Mouse (Mus musculus) right cerebral cortex, postnatal 10 days (tissue): ENCODE measurements around the gene Tenm4.
A peak's percentile ranks its signal among the peaks of the same experiment; 100 is the strongest.

ENCODE experiments used
- DNase-seq, 2 experiments: peaks; one replicate each; pipeline ENCODE4 v3.0.0; 2021; ENCODE audit warnings: low spot score in 2 of 2

Gene Tenm4

DNA sequence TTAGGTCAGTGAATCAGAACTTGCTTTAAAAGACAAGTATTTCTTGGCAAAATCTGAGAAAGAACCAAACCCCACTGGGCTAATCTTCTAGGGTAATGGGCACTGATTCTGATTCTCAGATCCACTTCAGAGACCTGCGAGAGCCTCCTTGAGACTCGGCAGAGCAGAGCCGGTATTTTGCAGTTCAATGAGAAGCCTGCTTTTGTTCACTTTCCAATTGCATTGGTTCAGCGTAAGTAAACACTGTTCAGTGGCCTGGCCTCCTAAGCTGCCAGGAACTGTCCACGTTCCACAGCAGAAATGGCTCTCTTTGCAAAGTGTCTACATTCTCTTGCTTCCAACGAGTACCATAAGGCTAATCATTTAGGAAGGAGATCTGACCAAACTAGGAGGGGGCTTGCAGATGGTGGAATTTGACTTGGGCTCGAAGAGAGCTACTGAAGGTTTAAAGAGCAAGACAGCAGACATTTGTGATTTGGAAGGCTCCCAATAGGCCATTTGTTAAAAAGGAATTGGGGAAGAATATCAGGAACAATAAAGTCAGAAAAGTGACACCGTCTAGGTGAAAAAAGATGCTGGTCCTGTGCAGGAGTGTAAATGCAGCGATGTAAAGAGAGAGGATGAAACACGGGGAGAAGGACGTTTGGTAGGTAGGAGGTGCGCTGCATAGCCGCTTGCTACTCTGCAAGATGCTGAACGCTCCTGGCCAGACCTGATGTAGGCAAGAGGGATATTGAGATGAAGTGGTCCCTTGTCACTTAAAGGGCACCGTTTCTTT, 636.4 kb downstream of the Tenm4 start:
- DNase-seq: no peak

DNA sequence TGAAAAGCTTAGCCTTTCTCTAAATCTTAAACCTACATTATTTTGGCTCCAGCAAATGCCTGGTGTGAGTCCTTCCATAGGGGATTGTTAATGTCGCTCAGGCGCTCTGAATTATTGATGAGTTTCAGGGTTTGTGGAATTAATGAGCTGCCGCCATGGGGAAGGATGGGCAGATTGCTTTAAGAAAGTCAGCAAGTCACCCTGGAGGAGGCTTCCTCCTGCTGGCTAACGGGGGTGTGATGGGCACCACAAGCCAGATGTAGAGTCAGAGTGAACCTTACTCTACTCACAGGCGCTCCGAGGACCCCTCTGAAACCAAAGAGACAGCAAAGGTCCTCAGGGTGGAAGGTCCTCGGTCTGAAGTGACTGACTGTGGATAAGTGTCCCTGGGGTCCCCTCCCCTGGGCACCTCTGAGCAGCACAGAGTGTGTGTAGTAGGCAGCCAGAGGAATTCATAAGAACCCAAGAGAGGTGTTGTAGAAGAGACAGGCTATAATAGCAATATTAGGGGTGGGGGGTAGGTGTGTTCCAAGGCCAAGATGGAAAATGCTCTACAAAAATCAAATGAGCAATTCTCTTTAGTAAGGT, 637.1 kb downstream of the Tenm4 start:
- DNase-seq: no peak

DNA sequence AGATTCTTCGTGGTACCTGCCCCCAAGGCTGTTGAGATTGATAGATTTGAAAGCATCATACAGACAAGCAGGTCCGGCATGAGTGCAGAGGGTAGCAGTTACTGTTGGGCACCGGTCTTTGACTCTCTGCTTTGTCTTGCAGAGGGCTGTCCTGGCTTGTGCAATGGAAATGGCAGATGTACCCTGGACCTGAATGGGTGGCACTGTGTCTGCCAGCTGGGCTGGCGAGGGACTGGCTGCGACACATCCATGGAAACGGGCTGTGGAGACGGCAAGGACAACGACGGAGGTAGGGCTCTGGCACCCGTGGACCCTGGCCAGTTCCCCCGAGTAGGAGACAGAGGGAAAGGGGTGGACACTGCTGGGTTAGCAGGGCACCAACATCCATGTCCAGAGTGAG, 640.6 kb downstream of the Tenm4 start:
- peak in 1 of 2 experiments; percentile 49 for DNase-seq

DNA sequence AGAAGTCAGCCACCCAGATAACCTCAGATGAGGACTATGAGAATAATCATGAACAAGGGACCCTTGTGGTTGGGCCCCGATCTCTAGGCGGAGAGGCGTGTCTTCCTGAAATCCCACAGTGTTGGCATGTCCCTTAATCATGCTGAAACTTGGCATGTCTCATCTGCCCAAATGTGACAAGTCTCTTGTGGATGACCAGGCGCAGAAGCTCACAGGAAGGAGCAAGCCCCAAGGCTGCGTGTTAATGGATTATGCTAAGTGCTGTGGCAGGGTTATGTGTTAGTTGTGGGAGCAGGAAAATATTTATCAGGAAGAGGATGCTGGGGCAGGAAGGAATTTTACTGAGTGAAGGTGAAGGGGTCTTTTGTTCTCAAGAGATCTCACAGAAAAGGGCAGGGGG, 642.0 kb downstream of the Tenm4 start:
- DNase-seq: no peak

DNA sequence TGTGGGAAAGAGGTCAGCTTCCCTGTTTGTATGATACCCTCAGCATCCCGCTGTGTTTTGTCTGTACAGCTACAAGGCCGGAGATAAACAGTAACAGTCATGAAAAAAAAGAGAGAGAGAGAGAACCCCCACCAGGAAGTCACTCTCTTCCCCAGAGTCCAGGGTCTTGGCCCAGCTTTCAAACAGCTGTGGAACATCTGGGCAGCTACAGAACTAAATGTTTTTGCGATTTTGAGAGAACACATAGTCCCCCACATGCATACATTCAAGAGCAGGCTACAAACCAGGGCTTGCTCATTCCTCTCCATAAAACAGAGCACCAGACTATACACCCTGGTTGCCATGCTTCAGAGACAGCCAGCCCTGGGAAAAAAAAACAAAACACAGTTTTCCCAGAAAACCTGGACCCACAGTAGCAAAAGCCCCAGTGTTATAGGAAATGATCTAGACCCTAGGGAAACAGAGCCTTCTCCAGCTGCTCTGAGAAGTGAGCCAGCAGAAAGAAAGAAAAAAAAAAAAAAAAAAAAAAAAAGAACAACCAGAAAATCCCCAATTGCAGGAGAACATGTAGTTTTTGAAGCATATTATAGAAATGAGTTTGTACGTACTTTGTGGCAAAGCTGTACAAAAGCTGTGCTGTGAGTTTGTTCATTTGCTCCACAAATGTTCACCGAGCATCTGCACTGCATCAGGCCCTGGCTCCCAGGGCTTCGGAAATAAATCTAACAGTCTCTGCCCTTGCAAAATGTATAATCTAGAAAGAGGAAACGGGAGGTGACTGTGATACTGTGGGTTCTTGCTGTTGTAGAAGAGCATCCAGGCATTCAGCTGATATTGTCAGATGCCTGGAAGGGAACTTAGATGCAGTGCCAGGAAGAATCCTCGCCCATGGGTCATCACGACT, 642.7 kb downstream of the Tenm4 start:
- no peak for DNase-seq

DNA sequence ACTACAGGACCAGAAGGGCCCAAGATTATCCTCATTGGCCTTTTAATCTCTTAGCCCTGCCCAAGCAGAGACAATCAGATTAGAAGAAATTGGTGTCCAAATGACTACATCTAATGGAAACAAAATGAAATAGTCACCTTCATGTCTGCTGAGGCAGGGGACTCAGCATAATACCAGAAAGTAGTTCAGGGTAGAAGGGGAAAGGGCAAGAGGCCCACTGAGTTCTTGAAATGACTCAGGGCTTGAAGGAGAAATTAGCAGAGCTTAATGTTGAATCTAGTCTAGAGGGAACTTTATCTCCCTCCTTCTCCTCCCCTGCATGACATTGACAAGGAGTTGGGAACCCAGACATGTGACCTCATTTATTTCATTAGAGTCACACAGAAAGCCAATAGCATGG, 643.5 kb downstream of the Tenm4 start:
- no peak for DNase-seq

DNA sequence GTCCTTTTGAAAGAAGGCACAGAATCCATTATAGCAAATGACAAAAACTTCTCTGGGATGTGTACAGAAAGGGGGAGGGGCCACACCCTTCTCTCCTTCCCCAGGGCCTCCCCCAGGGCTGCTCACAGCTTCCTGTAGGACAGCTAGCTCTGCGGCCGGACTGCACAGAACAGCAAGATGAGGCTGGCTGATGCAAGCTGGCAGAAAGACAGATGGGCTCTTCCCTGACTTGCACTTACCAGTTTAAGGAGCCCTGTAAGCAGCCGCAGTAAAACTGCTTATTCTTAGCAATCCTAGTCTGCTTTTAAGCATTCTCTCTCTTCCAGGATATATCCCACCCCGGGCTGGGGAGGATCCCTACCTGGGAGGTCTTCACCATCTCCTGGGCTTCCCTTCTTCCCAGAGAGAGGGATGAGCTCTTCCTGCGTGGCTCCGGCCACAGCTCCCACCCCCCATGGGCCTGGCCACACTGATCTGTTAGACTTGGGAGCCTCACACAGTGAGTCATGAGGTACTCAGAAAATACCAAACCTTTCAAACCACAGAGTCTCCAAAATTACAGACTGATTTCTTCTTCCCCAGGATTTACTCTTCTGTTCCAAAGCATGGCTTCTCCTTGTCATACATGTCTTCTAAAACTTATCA, 646.1 kb downstream of the Tenm4 start:
- DNase-seq: peak; percentile 38 to 55

DNA sequence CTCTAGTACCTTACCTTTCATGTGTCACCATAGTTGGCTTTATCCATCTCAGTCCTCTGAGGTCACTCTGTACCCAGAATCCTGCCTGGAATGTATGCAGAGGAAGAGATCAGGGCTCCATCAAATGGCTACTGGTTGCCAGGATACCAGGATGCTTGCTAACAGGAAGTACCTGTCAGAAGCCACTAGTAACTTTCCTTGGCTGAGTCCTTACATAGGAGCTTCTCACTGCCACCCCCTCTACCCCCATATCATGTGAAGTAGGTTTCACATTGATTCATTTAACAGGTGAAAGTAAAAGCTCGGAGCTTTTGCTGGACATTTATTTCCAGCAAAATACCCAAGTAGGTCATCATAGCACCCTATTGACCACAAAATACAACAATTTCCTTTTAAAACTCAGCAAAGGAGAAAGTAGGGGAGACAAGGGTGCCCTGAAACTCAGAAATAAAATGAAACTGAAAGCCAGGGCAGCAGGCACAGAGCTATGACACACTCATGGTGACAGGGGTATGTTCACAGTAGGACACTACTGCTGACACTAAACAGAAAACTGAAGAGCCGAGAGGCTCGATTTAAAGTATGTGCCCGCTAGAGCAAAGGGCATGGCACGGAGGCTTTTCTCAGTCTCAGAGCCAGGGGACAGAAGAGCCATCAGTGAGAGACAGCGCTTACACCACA, 647.3 kb downstream of the Tenm4 start:
- DNase-seq: no peak

DNA sequence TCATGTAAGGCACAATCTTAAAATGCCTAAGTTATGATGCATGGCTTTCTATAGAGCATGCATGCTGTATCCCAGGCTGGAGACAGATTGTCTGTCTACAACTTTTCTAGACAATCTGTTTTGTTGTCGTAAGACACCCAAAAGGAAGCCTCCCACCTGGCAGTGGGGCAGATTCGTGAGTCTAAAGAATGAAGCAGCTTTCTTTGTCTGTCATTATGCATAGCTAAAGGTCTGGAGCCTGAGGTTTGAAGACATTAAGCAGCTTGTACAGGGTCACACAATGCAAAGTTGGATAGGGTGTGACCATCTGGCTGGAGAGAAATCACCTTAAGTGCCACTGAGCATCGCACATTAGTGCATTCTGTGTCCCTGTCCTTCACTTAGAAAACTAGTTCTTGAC, 648.5 kb downstream of the Tenm4 start:
- no peak for DNase-seq

DNA sequence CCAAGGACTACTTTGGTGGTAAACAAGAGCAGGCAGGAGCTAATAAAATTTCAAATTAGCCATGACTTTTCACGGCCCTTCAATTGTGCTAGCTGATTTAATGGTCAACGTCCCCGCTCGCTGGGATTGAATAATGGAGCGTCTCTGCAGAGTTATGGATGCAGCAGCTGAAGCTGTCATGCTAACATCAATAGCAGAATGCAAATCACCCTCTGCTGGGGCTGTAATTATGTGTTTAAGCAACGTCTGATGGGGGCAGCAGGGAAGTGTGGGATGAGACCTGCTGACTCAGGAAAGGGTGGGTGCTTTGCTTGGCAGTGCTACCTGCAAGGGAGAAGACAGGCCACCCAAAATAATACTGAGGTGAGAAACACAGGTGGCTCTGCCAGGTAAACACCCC, 649.3 kb downstream of the Tenm4 start:
- no peak for DNase-seq

DNA sequence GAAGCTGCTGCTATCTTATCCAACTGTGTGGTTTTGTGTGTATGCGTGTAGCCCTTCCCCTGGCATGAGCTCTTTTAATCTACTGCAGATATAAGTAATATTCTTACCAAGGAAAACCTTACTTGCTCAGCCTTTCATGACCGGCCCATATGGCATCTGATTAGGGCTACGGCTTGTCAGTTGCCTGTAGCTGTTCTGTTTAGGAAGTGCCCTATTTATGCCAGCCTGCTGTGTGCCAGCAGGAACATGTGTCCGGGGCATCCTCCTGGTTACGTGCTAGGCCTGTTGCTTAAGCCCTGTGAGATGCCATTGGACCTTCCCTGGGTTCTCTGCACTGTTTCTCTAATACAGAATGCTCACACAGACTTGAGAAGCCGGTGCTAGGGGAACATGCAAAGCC, 655.1 kb downstream of the Tenm4 start:
- no peak for DNase-seq

DNA sequence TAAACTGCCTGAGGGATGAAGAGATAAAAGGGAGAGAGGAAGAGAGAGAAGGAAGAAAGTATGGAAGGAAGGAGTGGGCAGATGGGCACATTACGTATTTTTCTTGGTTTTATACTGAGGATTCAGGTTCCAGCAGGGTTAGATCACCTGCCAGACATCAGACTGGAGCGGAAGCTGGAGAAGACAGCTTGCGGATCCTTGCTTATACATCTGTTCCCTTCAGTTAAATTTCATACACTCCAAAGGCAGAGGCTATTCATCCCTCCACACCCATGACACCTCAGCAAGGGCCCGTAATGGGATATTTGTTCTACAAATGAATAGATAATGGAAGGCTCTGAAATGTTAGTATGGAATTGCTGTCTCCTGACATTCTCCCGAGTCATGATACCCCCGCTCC, 655.6 kb downstream of the Tenm4 start:
- no peak for DNase-seq

DNA sequence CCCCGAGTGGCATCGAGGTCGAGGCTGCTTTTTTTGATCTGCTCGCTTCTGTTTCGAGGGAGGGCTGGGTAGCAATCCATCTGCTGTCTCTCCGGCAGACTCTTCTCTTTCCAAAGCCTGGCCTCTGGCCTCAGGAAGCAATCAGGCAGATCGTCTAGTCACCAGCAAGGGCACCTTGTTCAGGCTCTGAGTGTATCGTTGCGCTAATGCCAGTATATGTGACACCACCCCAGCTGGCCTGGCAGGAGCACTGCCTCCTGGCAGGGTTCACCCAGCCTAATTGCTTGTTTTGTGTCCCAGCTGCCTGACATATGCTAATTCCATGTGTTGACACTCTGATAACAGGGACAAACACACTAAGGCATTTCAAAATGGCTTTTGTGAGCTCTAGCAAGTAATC, 661.5 kb downstream of the Tenm4 start:
- DNase-seq: peak; percentile 53 to 62

DNA sequence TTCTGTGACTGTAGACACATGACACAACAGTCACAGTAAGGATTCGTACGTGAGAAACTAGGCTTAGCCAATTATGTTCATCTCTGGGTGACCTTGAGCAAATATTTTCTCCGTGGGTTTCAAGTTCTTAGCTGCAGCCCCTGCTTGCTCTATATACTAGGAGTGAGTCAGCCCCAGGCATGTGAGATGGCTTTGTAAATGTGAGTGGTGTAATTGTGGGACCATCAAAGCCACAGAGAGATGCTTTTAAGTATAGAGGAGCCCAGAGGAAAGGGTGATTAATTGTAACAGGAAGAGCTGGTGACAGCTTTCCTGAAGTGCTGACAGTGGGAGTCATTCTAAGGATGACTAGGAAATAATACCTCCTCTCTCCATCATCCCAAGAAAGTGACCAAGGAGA, 662.0 kb downstream of the Tenm4 start:
- DNase-seq: no peak

DNA sequence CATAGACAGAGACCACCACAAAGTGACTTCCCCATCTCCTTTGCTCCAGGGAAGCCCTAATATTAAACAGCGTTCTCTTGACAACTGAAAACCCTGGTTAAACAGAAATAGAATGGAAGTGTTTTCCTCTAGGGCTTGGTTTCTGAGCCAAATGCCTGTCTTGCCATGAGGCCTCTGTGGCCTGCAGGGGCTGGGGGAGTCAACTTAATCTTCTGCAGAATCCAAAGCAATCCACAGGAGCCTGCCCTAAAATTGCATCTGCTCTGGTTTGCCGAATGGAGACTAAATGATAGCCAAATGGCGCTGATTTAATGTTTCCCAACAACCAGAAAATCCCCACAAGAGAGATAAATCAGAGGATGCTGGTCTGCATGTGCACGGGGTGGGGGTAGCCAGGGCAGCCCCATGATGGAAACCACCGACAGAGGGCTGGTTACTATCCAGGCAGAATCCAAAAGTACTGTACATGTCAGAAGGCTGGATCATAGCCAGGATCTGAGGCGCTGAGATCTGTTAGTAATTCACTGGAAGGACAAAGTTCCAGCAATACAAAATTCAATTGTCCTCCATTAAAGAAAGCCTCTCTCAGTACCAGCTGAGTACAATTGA, 663.7 kb downstream of the Tenm4 start:
- peak; percentile 43 to 55 for DNase-seq

DNA sequence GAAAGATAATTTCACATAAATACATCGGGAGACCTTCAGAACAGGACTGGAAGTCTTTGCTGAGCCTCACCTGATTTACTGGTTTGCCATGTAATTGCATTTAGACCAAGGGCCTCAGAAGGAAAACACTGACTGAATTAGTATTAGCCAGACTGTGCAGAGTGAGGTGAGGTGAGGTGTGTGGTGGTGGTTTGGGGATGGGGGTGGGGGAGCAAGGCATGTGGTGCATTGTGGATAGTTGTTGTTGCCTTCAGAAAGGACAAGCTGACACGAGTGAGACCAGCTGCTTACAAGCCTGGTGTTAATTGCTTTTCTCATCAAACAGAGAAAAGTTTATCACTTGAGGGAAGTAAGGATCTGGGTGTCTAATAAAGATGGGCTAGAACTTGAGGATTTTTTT, 664.3 kb downstream of the Tenm4 start:
- DNase-seq: no peak

DNA sequence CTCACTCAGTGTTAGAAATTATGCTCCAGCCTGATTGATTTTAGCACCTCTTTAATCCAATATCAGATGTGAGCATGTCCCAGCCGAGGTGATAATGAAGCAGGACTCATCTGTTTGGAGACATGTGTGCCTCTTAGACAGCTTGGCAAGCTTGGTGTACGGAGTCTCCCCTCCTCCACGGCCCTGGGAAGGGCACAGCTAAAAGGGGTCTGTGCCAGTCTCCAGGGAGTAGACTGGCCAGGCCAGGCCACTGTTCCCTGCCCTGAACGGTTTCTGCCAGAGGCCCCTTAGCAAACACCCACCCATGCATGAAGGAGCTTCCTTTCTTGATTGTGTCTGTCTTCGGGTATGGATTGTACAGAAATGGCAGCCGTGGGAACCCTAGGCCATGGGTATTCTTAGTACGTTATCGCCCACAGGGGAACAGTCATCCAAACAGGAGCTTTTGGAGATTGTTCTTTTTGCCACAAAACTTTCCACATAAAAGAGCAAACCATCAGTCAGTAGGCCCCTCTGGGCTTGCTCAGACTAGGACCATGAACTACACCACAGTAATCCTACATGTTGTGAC, 667.3 kb downstream of the Tenm4 start:
- peak in 1 of 2 experiments; percentile 50 for DNase-seq

DNA sequence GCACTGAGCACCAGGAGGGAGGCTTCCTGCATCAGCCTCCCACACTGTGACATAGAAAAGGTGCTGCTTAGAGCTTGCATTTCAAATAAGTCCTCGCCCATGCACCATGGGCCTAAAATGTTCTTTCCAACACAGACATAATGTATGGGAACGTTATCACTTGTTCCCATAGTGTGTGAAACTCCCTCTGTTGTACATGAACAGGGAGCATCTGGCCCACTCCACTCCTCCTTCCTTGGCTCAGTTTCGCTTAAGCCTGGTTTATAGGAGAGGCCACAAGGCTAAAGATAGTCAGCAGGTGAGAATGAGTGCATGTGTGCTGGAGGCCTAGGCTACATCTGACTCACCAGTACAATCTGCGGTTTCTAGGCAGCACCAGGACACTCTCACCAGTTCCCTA, 667.9 kb downstream of the Tenm4 start:
- DNase-seq: no peak

DNA sequence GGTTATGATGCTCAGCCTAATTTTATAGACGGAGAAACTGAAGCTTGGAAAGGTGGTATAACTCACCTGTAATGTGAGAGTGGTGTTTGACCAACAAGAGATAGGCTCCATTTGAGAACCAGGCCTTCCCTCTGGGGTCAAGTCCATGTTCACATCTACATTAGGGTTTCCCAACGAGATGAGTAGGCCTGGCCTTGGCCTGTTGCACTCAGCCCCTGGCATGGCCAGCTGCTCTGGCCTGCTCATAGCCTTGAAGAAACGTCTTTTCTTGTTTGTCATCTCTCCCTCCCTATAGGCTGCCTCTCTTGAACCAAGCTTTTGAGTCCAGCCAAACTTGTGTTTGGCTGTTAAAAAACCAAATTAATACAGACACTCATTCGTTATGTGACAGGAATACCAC, 668.5 kb downstream of the Tenm4 start:
- no peak for DNase-seq

DNA sequence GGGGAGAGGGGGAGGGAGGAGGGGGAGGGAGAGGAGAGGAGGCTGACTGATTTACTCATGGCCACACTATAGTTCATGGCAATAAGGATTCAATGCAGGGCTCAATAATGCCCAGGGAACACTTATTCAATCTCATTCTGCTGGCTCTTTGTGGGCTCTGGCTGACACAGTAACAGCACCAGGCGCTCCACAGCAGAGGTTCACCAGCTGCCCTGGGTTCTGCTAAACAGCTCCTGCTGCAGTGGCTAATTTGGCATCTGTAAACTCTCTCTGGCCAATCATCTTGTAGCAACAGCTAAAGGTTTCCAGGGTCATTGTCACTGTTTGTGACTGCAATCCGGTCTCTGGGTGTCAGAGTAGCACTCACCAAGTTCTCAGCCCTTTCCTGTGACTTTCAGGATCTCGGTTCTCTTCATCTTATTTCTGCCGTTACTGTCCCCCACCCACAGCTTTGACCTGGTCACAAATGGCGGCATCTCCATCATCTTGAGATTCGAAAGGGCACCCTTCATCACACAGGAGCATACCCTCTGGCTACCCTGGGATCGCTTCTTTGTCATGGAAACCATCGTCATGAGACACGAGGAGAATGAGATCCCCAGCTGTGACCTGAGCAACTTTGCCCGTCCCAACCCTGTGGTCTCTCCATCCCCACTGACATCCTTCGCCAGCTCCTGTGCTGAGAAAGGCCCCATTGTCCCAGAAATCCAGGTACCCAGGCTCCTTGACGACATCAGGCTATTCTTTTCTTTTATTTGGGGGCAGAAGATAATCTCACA, 671.6 kb downstream of the Tenm4 start:
- no peak for DNase-seq
